Mouse (Mus musculus) CH12.LX (cell line): Measurements from ENCODE around the gene Rabgap1l. TPM values are rescaled to one million over a fixed set of nuclear protein-coding genes. Genes with fewer than 3 reads are reported as not detected.
A peak's percentile ranks its signal among the peaks of the same experiment; 100 is the strongest.

Source experiments
- DNase-seq: peaks from one replicate; pipeline ENCODE4 v3.0.0-alpha.2; 2013; ENCODE audit errors: extremely low read depth
- H3K27ac ChIP-seq: 2 replicates; pipeline ENCODE4 v1.5.1; 2012; ENCODE audit warnings: low read depth, mild to moderate bottlenecking, control low read depth, moderate library complexity; ENCODE audit not compliant: insufficient read depth
- H3K27me3 ChIP-seq: replicated peaks from 2 replicates; pipeline ENCODE3; 2012; ENCODE audit warnings: inconsistent platforms
- H3K36me3 ChIP-seq, 2 experiments: replicated peaks in 1 of 2; 2 replicates each; pipeline versions ENCODE3 to v1.6.1; 2012; ENCODE audit warnings: inconsistent platforms in 1 of 2, low read length in 1 of 2, mild to moderate bottlenecking in 1 of 2, mixed read lengths in 1 of 2, moderate library complexity in 1 of 2; ENCODE audit not compliant: control insufficient read depth in 1 of 2, insufficient read depth in 1 of 2
- H3K4me1 ChIP-seq, 2 experiments: 2 replicates each; pipeline ENCODE4 v1.6.1; 2012; ENCODE audit warnings: inconsistent platforms in 1 of 2, moderate library complexity in 1 of 2; ENCODE audit not compliant: insufficient read depth in 2 of 2, control insufficient read depth in 1 of 2
- H3K4me2 ChIP-seq: 2 replicates; pipeline ENCODE4 v1.6.1; 2012; ENCODE audit warnings: low read depth, mild to moderate bottlenecking, control low read depth; ENCODE audit not compliant: poor library complexity, insufficient read depth, severe bottlenecking
- H3K4me3 ChIP-seq, 3 experiments: fragments of 150-350 bp in 1 of 3; sonication (generic) in 1 of 3; replicated peaks in 1 of 3; 2 replicates each; pipeline versions ENCODE3 to v1.5.1; 2011 to 2012; ENCODE audit warnings: low read depth in 2 of 3, low read length in 2 of 3, mild to moderate bottlenecking in 2 of 3, moderate library complexity in 2 of 3, control low read depth in 1 of 3, improper control_type of control experiment in 1 of 3, inconsistent platforms in 1 of 3, mixed read lengths in 1 of 3; ENCODE audit not compliant: poor library complexity in 1 of 3
- H3K79me2 ChIP-seq: replicated peaks from 2 replicates; pipeline ENCODE4 v1.6.1; 2012; ENCODE audit warnings: mild to moderate bottlenecking, moderate library complexity; ENCODE audit not compliant: control insufficient read depth, poor library complexity, insufficient read depth, severe bottlenecking; ENCODE audit errors: extremely low read depth
- H3K9ac ChIP-seq: 2 replicates; pipeline ENCODE4 v1.6.1; 2012; ENCODE audit warnings: low read depth, mild to moderate bottlenecking, control low read depth, moderate library complexity; ENCODE audit not compliant: insufficient read depth
- H3K9me3 ChIP-seq: replicated peaks from 2 replicates; pipeline ENCODE3; 2012; ENCODE audit warnings: low read length, inconsistent platforms, mixed read lengths
- CHD1 ChIP-seq: IDR thresholded peaks from 2 replicates; pipeline ENCODE4 v1.6.1; 2012; ENCODE audit warnings: low read depth, low read length, improper control_type of control experiment, inconsistent platforms
- CHD2 ChIP-seq: IDR thresholded peaks from 2 replicates; pipeline ENCODE4 v1.6.1; 2011; ENCODE audit warnings: low read length, improper control_type of control experiment
- ELF1 ChIP-seq: IDR thresholded peaks from 2 replicates; pipeline ENCODE4 v1.6.1; 2014; ENCODE audit warnings: low read depth, mild to moderate bottlenecking, inconsistent platforms, low read length, improper control_type of control experiment
- EP300 ChIP-seq: IDR thresholded peaks from 2 replicates; pipeline ENCODE4 v1.6.1; 2011; ENCODE audit warnings: low read length, improper control_type of control experiment
- ETS1 ChIP-seq: conservative IDR thresholded peaks from 2 replicates; pipeline ENCODE4 v1.6.1; 2012; ENCODE audit warnings: low read depth, mild to moderate bottlenecking, inconsistent platforms, low read length, improper control_type of control experiment, moderate library complexity
- GABPA ChIP-seq: IDR thresholded peaks from 2 replicates; pipeline ENCODE4 v1.6.1; 2012; ENCODE audit warnings: low read depth, low read length, improper control_type of control experiment, inconsistent platforms; ENCODE audit not compliant: insufficient replicate concordance
- HCFC1 ChIP-seq: IDR thresholded peaks from 2 replicates; pipeline ENCODE4 v1.6.1; 2012; ENCODE audit warnings: low read depth, mild to moderate bottlenecking, inconsistent platforms, low read length, improper control_type of control experiment
- IRF4 ChIP-seq: IDR thresholded peaks from 2 replicates; pipeline ENCODE4 v1.6.1; 2014; ENCODE audit warnings: low read depth, mild to moderate bottlenecking, inconsistent platforms, low read length, improper control_type of control experiment
- JUN ChIP-seq: IDR thresholded peaks from 2 replicates; pipeline ENCODE4 v1.6.1; 2011; ENCODE audit warnings: low read depth, mild to moderate bottlenecking, low read length, improper control_type of control experiment, moderate library complexity; ENCODE audit not compliant: insufficient read depth
- JUND ChIP-seq: conservative IDR thresholded peaks from 2 replicates; pipeline ENCODE4 v1.6.1; 2011; ENCODE audit warnings: low read depth, low read length, improper control_type of control experiment
- KAT2A ChIP-seq: IDR thresholded peaks from 2 replicates; pipeline ENCODE4 v1.6.1; 2012; ENCODE audit warnings: low read length, improper control_type of control experiment, inconsistent platforms; ENCODE audit not compliant: insufficient replicate concordance
- MAFK ChIP-seq: IDR thresholded peaks from 2 replicates; pipeline ENCODE4 v1.6.1; 2011; ENCODE audit warnings: low read length, improper control_type of control experiment; ENCODE audit not compliant: insufficient replicate concordance
- MAX ChIP-seq: IDR thresholded peaks from 2 replicates; pipeline ENCODE4 v1.6.1; 2011; ENCODE audit warnings: low read length, improper control_type of control experiment
- MAZ ChIP-seq: IDR thresholded peaks from 2 replicates; pipeline ENCODE4 v1.6.1; 2012; ENCODE audit warnings: low read depth, mild to moderate bottlenecking, inconsistent platforms, low read length, improper control_type of control experiment, moderate library complexity
- MXI1 ChIP-seq: IDR thresholded peaks from 2 replicates; pipeline ENCODE4 v1.6.1; 2011; ENCODE audit warnings: mild to moderate bottlenecking, low read depth, low read length, improper control_type of control experiment
- MYC ChIP-seq: IDR thresholded peaks from 2 replicates; pipeline ENCODE4 v1.6.1; 2011; ENCODE audit warnings: low read depth, mild to moderate bottlenecking, improper control_type of control experiment, low read length
- NELFE ChIP-seq: IDR thresholded peaks from 2 replicates; pipeline ENCODE4 v1.6.1; 2011; ENCODE audit warnings: low read depth, low read length, improper control_type of control experiment
- POLR2A ChIP-seq: IDR thresholded peaks from 2 replicates; pipeline ENCODE4 v1.6.1; 2011; ENCODE audit warnings: low read depth, mild to moderate bottlenecking, improper control_type of control experiment, low read length
- RAD21 ChIP-seq: IDR thresholded peaks from 2 replicates; pipeline ENCODE4 v1.6.1; 2011; ENCODE audit warnings: low read depth, mild to moderate bottlenecking, low read length, improper control_type of control experiment, moderate library complexity
- SIN3A ChIP-seq: IDR thresholded peaks from 2 replicates; pipeline ENCODE4 v1.6.1; 2012; ENCODE audit warnings: low read length, improper control_type of control experiment, inconsistent platforms
- SMC3 ChIP-seq: IDR thresholded peaks from 2 replicates; pipeline ENCODE4 v1.6.1; 2011; ENCODE audit warnings: low read depth, low read length, improper control_type of control experiment
- TBP ChIP-seq: conservative IDR thresholded peaks from 2 replicates; pipeline ENCODE4 v1.6.1; 2011; ENCODE audit warnings: low read depth, low read length, improper control_type of control experiment
- UBTF ChIP-seq: IDR thresholded peaks from 2 replicates; pipeline ENCODE4 v1.6.1; 2012; ENCODE audit warnings: low read depth, mild to moderate bottlenecking, inconsistent platforms, low read length, improper control_type of control experiment, moderate library complexity
- USF2 ChIP-seq: conservative IDR thresholded peaks from 2 replicates; pipeline ENCODE4 v1.6.1; 2011; ENCODE audit warnings: low read depth, low read length, improper control_type of control experiment
- ZNF384 ChIP-seq: IDR thresholded peaks from 2 replicates; pipeline ENCODE4 v1.6.1; 2012; ENCODE audit warnings: low read depth, low read length, improper control_type of control experiment, inconsistent platforms
- dilution Hi-C: fragments of 300-500 bp; cut with MboI; formaldehyde crosslinking; loops from 2 replicates; pipeline ENCODE4 v1.14.3; 2020; ENCODE audit warnings: low sequenced_read_pairs; ENCODE audit not compliant: extremely low pct_unique_long_range_greater_than_20kb, extremely low pct_ligation_motif_present
- in situ Hi-C: fragments of 300-500 bp; cut with MboI; formaldehyde crosslinking; loops from 3 replicates; pipeline ENCODE4 v1.14.3; 2019; ENCODE audit warnings: low sequenced_read_pairs, low pct_ligation_motif_present, low pct_unique_long_range_greater_than_20kb, mixed read lengths
- polyA plus RNA-seq: library from polyadenylated mRNA; unstranded; fragments of >175 nt; gene quantifications from 2 replicates; pipeline ENCODE4 v1.2.1, GENCODE M21; 2012; ENCODE audit warnings: low read depth; ENCODE audit not compliant: insufficient read length
- total RNA-seq, 2 experiments: library from RNA; depleted of rRNA; stranded (reverse); fragments of 300-350 nt in 1 of 2; fragments of >200 nt in 1 of 2; gene quantifications; 2 replicates each; pipeline ENCODE4 v1.2.3; 2012 to 2014

Gene Rabgap1l
- total and polyA plus RNA-seq, 3 experiments: 84.0 to 109 (median 85.6) TPM

DNA sequence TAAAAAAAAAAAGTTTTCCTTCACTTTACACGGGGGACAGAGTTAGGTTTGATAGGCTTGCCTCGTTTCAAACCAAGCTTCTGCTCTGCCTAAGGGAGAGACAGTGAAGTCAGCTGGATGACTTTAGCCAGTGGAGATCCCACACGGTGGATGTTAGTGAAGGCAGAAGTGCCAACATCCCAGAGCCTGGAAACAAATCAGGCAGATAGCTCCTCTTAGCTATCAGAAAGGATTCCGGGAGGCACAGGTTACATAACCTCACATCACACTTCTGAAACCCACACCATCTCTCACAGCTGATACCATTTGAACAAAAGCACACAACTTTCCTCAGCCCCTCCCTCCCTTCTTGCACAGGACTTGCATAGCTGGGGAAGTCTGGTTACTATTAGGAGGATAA, 542.2 kb downstream of the Rabgap1l start:
- H3K9ac ChIP-seq: peak overlapping the region; percentile 72
- peaks cover 0 to 57% of the 10 kb centered on the region in 2 experiments; a peak in 2 of 4 replicates for H3K4me1 ChIP-seq
- H3K36me3 ChIP-seq: peaks cover 10 to 18% of the 10 kb centered on the region in 2 experiments
- peak overlapping the region; percentile 70 for H3K4me2 ChIP-seq
- H3K27ac ChIP-seq: peak overlapping the region; percentile 51
- peak; percentile 22; the same call in 1 of the 2 replicates for TF ChIP-seq IRF4
- TF ChIP-seq HCFC1: no peak; the same call in 1 of the 2 replicates
- H3K27me3 ChIP-seq: no peaks in the 10 kb centered on the region
- H3K9me3 ChIP-seq: no peaks in the 10 kb centered on the region
- H3K79me2 ChIP-seq: peaks cover 28% of the 10 kb centered on the region
- DNase-seq: no peak
- in situ Hi-C loops: no loop called here
- peak overlapping the region; percentile 29 to 62 (median 52) for H3K4me3 ChIP-seq
- dilution Hi-C loops: no loop called here

DNA sequence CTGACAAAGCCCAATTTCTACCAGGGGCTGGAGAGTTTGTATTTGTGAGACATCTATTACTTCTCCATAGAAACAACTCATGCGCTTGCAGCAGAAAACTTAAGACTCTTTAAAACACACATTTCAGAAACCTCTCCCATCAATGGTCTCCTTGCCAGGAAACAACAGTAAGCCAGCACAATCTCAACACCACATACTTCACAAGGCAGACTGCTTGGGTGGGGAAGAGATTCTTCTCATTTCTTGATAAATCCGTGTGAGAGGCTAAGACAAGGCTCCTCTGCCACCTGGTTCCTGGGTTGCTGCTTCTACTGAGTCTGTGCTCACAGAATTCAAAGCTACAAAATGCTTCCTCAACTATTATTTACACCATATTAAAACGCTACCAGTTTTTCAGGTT, 543.2 kb downstream of the Rabgap1l start:
- Histone ChIP-seq H3K4me3 (peak overlapping the region; percentile 29 to 62 (median 52)), H3K79me2 (peaks cover 28% of the 10 kb centered on the region), H3K27ac (peak overlapping the region; percentile 64), H3K4me1 (peaks cover 0 to 65% of the 10 kb centered on the region in 2 experiments; a peak in 2 of 4 replicates), H3K36me3 (peaks cover 3 to 8% of the 10 kb centered on the region in 2 experiments), H3K9me3 (no peaks in the 10 kb centered on the region), H3K27me3 (no peaks in the 10 kb centered on the region), H3K4me2 (peak overlapping the region; percentile 70), H3K9ac (peak overlapping the region; percentile 72)
- TF ChIP-seq ELF1 (no peak), MYC (no peak), MAFK (peak; percentile 25; the same call in 1 of the 2 replicates), CHD1 (no peak; the same call in 1 of the 2 replicates), NELFE (no peak), ETS1 (no peak), MXI1 (0 out of 2 replicates have a peak, but pooled peaks have one; percentile 41), SIN3A (peak; percentile 65), EP300 (peak; percentile 32; the same call in 1 of the 2 replicates), RAD21 (no peak)
- DNase-seq: no peak
- dilution Hi-C loops (no loop called here), in situ Hi-C loops (loop anchor here (10.0 kb wide), 1 partner anchor 125 kb away; no protein-coding TSS in a partner anchor)

- peak; percentile 57 for DNase-seq
- peak overlapping the region; percentile 45; the same call in 1 of the 2 replicates for H3K9ac ChIP-seq
- TF ChIP-seq MAZ (no peak), ELF1 (0 out of 2 replicates have a peak, but pooled peaks have one; percentile 20), USF2 (no peak; the same call in 1 of the 2 replicates), SMC3 (no peak), JUND (no peak), KAT2A (no peak), CHD1 (0 out of 2 replicates have a peak, but pooled peaks have one; percentile 35), HCFC1 (no peak), IRF4 (no peak), MXI1 (0 out of 2 replicates have a peak, but pooled peaks have one; percentile 30), TBP (no peak), ZNF384 (no peak), MAX (no peak), UBTF (no peak), JUN (no peak), GABPA (no peak), POLR2A (peak; percentile 33; the same call in 1 of the 2 replicates), CHD2 (no peak)
These were observed 545.5 kb downstream of the Rabgap1l start for GRCm38 (mm10) chr1:160247473-160247872.

More at GRCm38 (mm10) chr1:160247473-160247872, 545.5 kb downstream of the Rabgap1l start:
- H3K79me2 ChIP-seq: peaks cover 30% of the 10 kb centered on the region
- peaks cover 0 to 3% of the 10 kb centered on the region in 2 experiments for H3K36me3 ChIP-seq
- peak overlapping the region; percentile 92 for H3K4me2 ChIP-seq
- in situ Hi-C loops (loop anchor here (10.0 kb wide), 1 partner anchor 127 kb away; no protein-coding TSS in a partner anchor), dilution Hi-C loops (no loop called here)
- H3K27me3 ChIP-seq: no peaks in the 10 kb centered on the region
- H3K9me3 ChIP-seq: no peaks in the 10 kb centered on the region
- peak overlapping the region; percentile 51 for H3K27ac ChIP-seq
- H3K4me1 ChIP-seq: peaks cover 2 to 79% of the 10 kb centered on the region in 2 experiments; a peak in 3 of 4 replicates
- H3K4me3 ChIP-seq: peak overlapping the region; percentile 31 to 41 (median 38)
